In genomic region chr4:137765554-137765971, GRCm38 (mm10) we compare ENCODE assay signal across 9 mouse cellular contexts. TPM values are rescaled to one million over a fixed set of nuclear protein-coding genes. Genes with fewer than 3 reads are reported as not detected.
DNase-seq lines count a peak whose midpoint lies in the region; ATAC-seq lines count a peak whose summit lies in the region.
"Had no signal": no experiment of that assay in that cellular context is flagged by ENCODE, and none has a peak within 500 bp of the region (broad histone marks: within the 10 kb centered on the region; RNA-seq: fewer than 3 reads in every experiment).

No protein-coding gene starts in this region.

- 53% methylated on average over 7 of the region's 7 CpGs for WGBS in kidney, embryonic 16.5 days
- 18% methylated on average over 7 of the region's 7 CpGs for WGBS in hindbrain, embryonic 15.5 days
- 43% methylated on average over 7 of the region's 7 CpGs for WGBS in limb, embryonic 15.5 days

- H3K27ac ChIP-seq in kidney, embryonic 16.5 days (ENCODE audit: low read length): no peak overlapping the region
- peak overlapping the region; percentile 74 for H3K27ac ChIP-seq in hindbrain, embryonic 15.5 days (replicated peaks)
- peak overlapping the region; percentile 4 for H3K27ac ChIP-seq in limb, embryonic 15.5 days

- no peak for DNase-seq in kidney, adult 8-10 months
- peak; percentile 42 to 47 for DNase-seq in cerebellum, postnatal 14 days
- peak; percentile 18 for DNase-seq in right cerebral cortex, postnatal 25 days
- no peak for DNase-seq in spleen, postnatal 36 days (ENCODE audit: low spot score in 2 of 2)
- DNase-seq in testis, postnatal 10 days (ENCODE audit: low spot score): no peak

- 0 out of 2 replicates have a peak, but pooled peaks have one; percentile 40 for ATAC-seq in kidney, embryonic 16.5 days (ENCODE audit: low FRiP score, low TSS enrichment)
- peak; percentile 93 for ATAC-seq in hindbrain, embryonic 15.5 days (ENCODE audit: low FRiP score, low read depth)
- peak; percentile 70 for ATAC-seq in limb, embryonic 15.5 days (ENCODE audit: insufficient number of reproducible peaks, low FRiP score, low TSS enrichment, low read depth)

- H3K4me2 ChIP-seq in kidney, embryonic 16.5 days (replicated peaks; ENCODE audit: low read depth, low read length): no peak overlapping the region
- no peak overlapping the region for H3K4me2 ChIP-seq in hindbrain, embryonic 15.5 days
- no peak overlapping the region for H3K4me2 ChIP-seq in limb, embryonic 15.5 days

- H3K27me3 ChIP-seq in kidney, embryonic 16.5 days (ENCODE audit: insufficient read depth, low read length): no peaks in the 10 kb centered on the region; the same call in 1 of the 2 replicates
- no peaks in the 10 kb centered on the region for H3K27me3 ChIP-seq in hindbrain, embryonic 15.5 days
- no peaks in the 10 kb centered on the region for H3K27me3 ChIP-seq in limb, embryonic 15.5 days

- H3K4me1 ChIP-seq in kidney, embryonic 16.5 days (ENCODE audit: insufficient read depth, low read length): peaks cover 11% of the 10 kb centered on the region; the same call in 1 of the 2 replicates
- H3K4me1 ChIP-seq in hindbrain, embryonic 15.5 days (replicated peaks): peaks cover 30% of the 10 kb centered on the region
- peaks cover 29% of the 10 kb centered on the region for H3K4me1 ChIP-seq in limb, embryonic 15.5 days

- no peaks in the 10 kb centered on the region for H3K9me3 ChIP-seq in kidney, embryonic 16.5 days (ENCODE audit: low read length)
- no peaks in the 10 kb centered on the region for H3K9me3 ChIP-seq in hindbrain, embryonic 15.5 days
- no peaks in the 10 kb centered on the region for H3K9me3 ChIP-seq in limb, embryonic 15.5 days

- no peak overlapping the region for H3K4me3 ChIP-seq in kidney, embryonic 16.5 days (ENCODE audit: low read length)
- no peak overlapping the region for H3K4me3 ChIP-seq in hindbrain, embryonic 15.5 days
- no peak overlapping the region for H3K4me3 ChIP-seq in limb, embryonic 15.5 days
- H3K4me3 ChIP-seq: erythroblast, embryonic 14.5 days had no signal

- H3K9ac ChIP-seq in kidney, embryonic 16.5 days (replicated peaks; ENCODE audit: low read length): peak overlapping the region; percentile 23; the same call in 1 of the 2 replicates
- H3K9ac ChIP-seq in hindbrain, embryonic 15.5 days: no peak overlapping the region
- H3K9ac ChIP-seq in limb, embryonic 15.5 days: no peak overlapping the region

- H3K36me3 ChIP-seq in kidney, embryonic 16.5 days (ENCODE audit: insufficient read depth, low read length): no peaks in the 10 kb centered on the region
- no peaks in the 10 kb centered on the region for H3K36me3 ChIP-seq in hindbrain, embryonic 15.5 days
- H3K36me3 ChIP-seq in limb, embryonic 15.5 days: no peaks in the 10 kb centered on the region

RNA-seq across cellular contexts. Expression of gene Alpl, which starts 30.6 kb away (rescaled TPM):
- 19.2 and 19.3 TPM in 2 replicates for polyA plus RNA-seq in kidney, embryonic 16.5 days (2015; fragmentation: Nextera tagmentation; extraction: Ambion mirVana)
- 11.4 and 14.7 TPM in 2 replicates for polyA plus RNA-seq in hindbrain, embryonic 15.5 days (2015; fragmentation: Nextera tagmentation; extraction: Ambion mirVana)
- polyA plus RNA-seq in limb, embryonic 15.5 days (2015; fragmentation: Nextera tagmentation; extraction: Ambion mirVana): 43.5 and 68.6 TPM in 2 replicates

Comparison
In these comparisons a context has a peak if more than half of its experiments do, and no peak if none do; other contexts are left out.
1. ATAC-seq: peak in every context shown above with its lines; median percentile 93 in hindbrain, embryonic 15.5 days; 70 in limb, embryonic 15.5 days; 40 in kidney, embryonic 16.5 days.
2. DNase-seq: peak in cerebellum, postnatal 14 days (2 of 2) and right cerebral cortex, postnatal 25 days (single experiment); none in kidney, adult 8-10 months (0 of 2), spleen, postnatal 36 days (0 of 2) and testis, postnatal 10 days (single experiment).